Mouse (Mus musculus) olfactory bulb, adult 2 months (tissue): Measurements from ENCODE around the gene Cbx8.

Source experiments
- CTCF ChIP-seq: fragments of 200-500 bp; IDR thresholded peaks from 2 replicates; pipeline ENCODE4 v1.5.1; 2012; ENCODE audit warnings: low read depth, mild to moderate bottlenecking, low read length, moderate library complexity; ENCODE audit not compliant: insufficient read depth
- POLR2A ChIP-seq: fragments of 200-500 bp; IDR thresholded peaks from 2 replicates; pipeline ENCODE4 v1.6.1; 2012; ENCODE audit warnings: mild to moderate bottlenecking, low read depth, low read length, moderate library complexity; ENCODE audit not compliant: insufficient read depth

DNA sequence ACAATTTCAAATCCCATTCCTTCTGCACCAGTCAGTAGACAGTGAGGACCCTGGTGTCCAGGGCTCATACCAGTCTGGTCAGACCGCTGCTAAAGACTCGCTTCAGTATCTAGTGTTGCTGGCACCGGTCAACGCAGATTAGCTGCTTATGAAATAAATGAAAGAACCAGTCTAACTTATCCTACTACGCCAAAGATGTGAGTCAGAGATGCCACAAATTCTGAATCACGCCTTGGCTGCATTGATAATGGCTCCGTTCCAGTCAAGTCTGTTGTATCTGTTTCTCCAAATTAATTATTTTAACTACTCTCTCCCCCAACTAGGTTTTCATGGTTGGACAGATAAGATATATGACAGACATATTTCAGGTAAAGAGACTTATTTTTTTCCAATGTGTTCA lies 19.6 kb downstream of the Cbx8 start:
- no peak for TF ChIP-seq POLR2A
- no peak for TF ChIP-seq CTCF
